Mouse (Mus musculus) heart, adult 2 months (tissue): ENCODE measurements around the gene Kng1.

Source experiments
- CTCF ChIP-seq: fragments of 200-600 bp; IDR thresholded peaks from 2 replicates; pipeline ENCODE4 v1.8.1; 2022; ENCODE audit warnings: antibody characterized with exemption, mild to moderate bottlenecking, moderate library complexity
- EP300 ChIP-seq: fragments of 200-500 bp; IDR thresholded peaks from 2 replicates; pipeline ENCODE4 v1.6.1; 2011; ENCODE audit warnings: low read depth, low read length, control low read depth; ENCODE audit not compliant: insufficient read depth

DNA sequence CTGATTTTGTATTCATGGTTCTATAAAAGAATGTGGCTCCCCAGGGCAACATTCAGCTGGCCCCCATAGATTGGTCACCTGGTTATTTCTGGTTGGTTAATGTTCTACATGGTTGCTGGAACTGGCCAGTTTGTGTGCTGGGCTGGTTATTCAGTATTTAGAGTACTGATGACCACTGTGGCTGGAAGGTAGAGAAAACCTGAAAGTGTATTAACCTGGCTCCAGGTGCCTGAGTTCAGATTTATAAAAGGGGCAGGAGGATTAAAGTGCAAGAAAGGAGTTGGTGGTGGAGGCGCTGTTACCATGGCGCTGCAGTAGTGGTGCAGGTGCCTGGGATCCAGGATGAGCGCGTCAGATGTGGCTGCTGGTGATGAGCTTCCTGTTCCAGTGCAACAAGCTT is 24.0 kb upstream of the Kng1 start:
- TF ChIP-seq EP300 (no peak), CTCF (no peak)
